Mouse (Mus musculus) lung, adult 2 months (tissue): ENCODE results near the gene Cabin1. TPM values are rescaled to one million over a fixed set of nuclear protein-coding genes. Genes with fewer than 3 reads are reported as not detected.

Experiments used
- DNase-seq: peaks from one replicate; pipeline ENCODE4 v3.0.0; 2022
- H3K4me1 ChIP-seq: fragments of 200-500 bp; 2 replicates; pipeline ENCODE4 v1.6.1; 2011; ENCODE audit warnings: low read length; ENCODE audit not compliant: control insufficient read depth, insufficient read depth
- H3K4me3 ChIP-seq: fragments of 200-500 bp; replicated peaks from 2 replicates; pipeline ENCODE3; 2011; ENCODE audit warnings: low read depth, mild to moderate bottlenecking, control low read depth, low read length; ENCODE audit errors: extremely low read depth
- CTCF ChIP-seq: fragments of 200-500 bp; IDR thresholded peaks from 2 replicates; pipeline ENCODE4 v1.5.1; 2011; ENCODE audit warnings: mild to moderate bottlenecking, low read length, control low read depth; ENCODE audit not compliant: insufficient read depth
- POLR2A ChIP-seq: fragments of 200-500 bp; IDR thresholded peaks from 2 replicates; pipeline ENCODE4 v1.6.1; 2011; ENCODE audit warnings: low read depth, mild to moderate bottlenecking, control low read depth, low read length, borderline replicate concordance; ENCODE audit errors: extremely low read depth
- WGBS: fragments of 180-500 bp; shearing (Covaris S2); methylation state at CpG from one replicate; pipeline ENCODE4 v1.1.7; 2018; 5-methylcytosine and 5-hydroxymethylcytosine counted together
- polyA plus RNA-seq: library from polyadenylated mRNA; depleted of rRNA; stranded (reverse); fragments of >200 nt; gene quantifications from 2 replicates; pipeline ENCODE4 v1.2.3, GENCODE M21; 2012

Cabin1 gene
- polyA plus RNA-seq, 1 experiment: 53.6 TPM

- H3K4me1 ChIP-seq: peaks cover 28% of the 10 kb centered on the region
- DNase-seq: peak; percentile 46
- TF ChIP-seq CTCF: no peak
- TF ChIP-seq POLR2A: no peak
- 50% methylated on average over 7 of the region's 7 CpGs for WGBS
- H3K4me3 ChIP-seq: no peak overlapping the region
Measured at GRCm38 (mm10) chr10:75676819-75677565, 87.1 kb downstream of the Cabin1 start.

GRCm38 (mm10) chr10:75676286-75676685 is 87.9 kb downstream of the Cabin1 start:
- 49% methylated on average over 2 of the region's 2 CpGs for WGBS
- H3K4me3 ChIP-seq: no peak overlapping the region
- H3K4me1 ChIP-seq: peaks cover 28% of the 10 kb centered on the region
- TF ChIP-seq POLR2A: no peak
- TF ChIP-seq CTCF: no peak
- DNase-seq: peak; percentile 24

- Histone ChIP-seq H3K4me3 (no peak overlapping the region), H3K4me1 (peaks cover 28% of the 10 kb centered on the region)
- 70% methylated on average over 8 of the region's 8 CpGs for WGBS
- TF ChIP-seq CTCF: no peak
- no peak for TF ChIP-seq POLR2A
- DNase-seq: peak; percentile 31
Measured at GRCm38 (mm10) chr10:75675594-75675993, 88.5 kb downstream of the Cabin1 start.

- TF ChIP-seq POLR2A (no peak), CTCF (no peak)
- H3K4me1 ChIP-seq: peaks cover 7% of the 10 kb centered on the region
- DNase-seq: no peak
- 92% methylated on average over 1 of the region's 1 CpGs for WGBS
- H3K4me3 ChIP-seq: no peak overlapping the region
Measured at GRCm38 (mm10) chr10:75669936-75670335, 94.2 kb downstream of the Cabin1 start.

GRCm38 (mm10) chr10:75667911-75668270 is 96.2 kb downstream of the Cabin1 start:
- Histone ChIP-seq H3K4me1 (peaks cover 7% of the 10 kb centered on the region), H3K4me3 (peak overlapping the region; percentile 91)
- TF ChIP-seq CTCF (no peak), POLR2A (peak; percentile 49; the same call in 1 of the 2 replicates)
- DNase-seq: no peak
- under 1% methylated on average over 23 of the region's 23 CpGs for WGBS

GRCm38 (mm10) chr10:75667115-75667910 is 96.8 kb downstream of the Cabin1 start:
- Histone ChIP-seq H3K4me1 (peaks cover 7% of the 10 kb centered on the region), H3K4me3 (peak overlapping the region; percentile 91)
- DNase-seq: peak; percentile 82
- WGBS: under 1% methylated on average over 63 of the region's 63 CpGs
- no peak for TF ChIP-seq CTCF
- no peak for TF ChIP-seq POLR2A

- WGBS: 24% methylated on average over 4 of the region's 4 CpGs
- peaks cover 7% of the 10 kb centered on the region for H3K4me1 ChIP-seq
- peak overlapping the region; percentile 91 for H3K4me3 ChIP-seq
- no peak for DNase-seq
- no peak for TF ChIP-seq CTCF
- no peak for TF ChIP-seq POLR2A
Measured at GRCm38 (mm10) chr10:75666451-75667030, 97.6 kb downstream of the Cabin1 start.

DNA sequence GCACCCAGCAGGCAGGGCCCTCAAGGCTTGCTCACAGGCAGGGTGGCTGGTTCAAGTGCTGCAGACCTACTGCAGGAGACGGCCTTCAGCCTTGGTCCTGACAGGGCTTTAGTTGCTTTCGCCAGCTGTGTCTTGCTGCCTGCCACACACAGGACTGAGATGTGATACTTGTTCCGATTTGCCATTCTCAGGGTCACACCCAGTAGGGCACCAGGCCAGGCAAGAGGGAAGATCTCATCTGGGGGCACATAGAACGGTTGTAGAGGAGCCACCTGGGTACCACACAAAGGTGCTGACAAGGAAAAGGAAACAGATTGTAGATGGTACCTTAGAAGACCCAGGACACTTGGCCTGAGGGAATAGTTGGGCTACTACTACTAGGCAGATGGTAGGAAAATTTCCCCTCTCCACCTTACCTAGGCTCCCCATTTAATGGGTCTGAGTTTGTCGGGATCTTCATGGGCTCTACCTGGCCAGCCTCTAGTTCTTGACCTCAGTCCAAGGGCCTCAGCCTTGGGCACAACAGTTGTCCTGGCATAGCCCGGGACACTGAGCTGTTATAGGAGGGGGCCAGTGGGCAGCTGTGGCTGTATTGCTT is 99.4 kb downstream of the Cabin1 start:
- Histone ChIP-seq H3K4me1 (peaks cover 7% of the 10 kb centered on the region), H3K4me3 (no peak overlapping the region)
- WGBS: 80% methylated on average over 6 of the region's 6 CpGs
- no peak for DNase-seq
- TF ChIP-seq POLR2A (no peak), CTCF (no peak)

GRCm38 (mm10) chr10:75662575-75662974 is 101.6 kb downstream of the Cabin1 start:
- TF ChIP-seq CTCF: no peak
- peaks cover 7% of the 10 kb centered on the region for H3K4me1 ChIP-seq
- H3K4me3 ChIP-seq: no peak overlapping the region
- no peak for DNase-seq
- 86% methylated on average over 4 of the region's 4 CpGs for WGBS
